Mouse (Mus musculus) CH12.LX (cell line): ENCODE results near the gene Cd40. TPM values are rescaled to one million over a fixed set of nuclear protein-coding genes. Genes with fewer than 3 reads are reported as not detected.

Experiments used
- DNase-seq: peaks from one replicate; pipeline ENCODE4 v3.0.0-alpha.2; 2013; ENCODE audit errors: extremely low read depth
- H3K27ac ChIP-seq: 2 replicates; pipeline ENCODE4 v1.5.1; 2012; ENCODE audit warnings: low read depth, mild to moderate bottlenecking, control low read depth, moderate library complexity; ENCODE audit not compliant: insufficient read depth
- H3K27me3 ChIP-seq: replicated peaks from 2 replicates; pipeline ENCODE3; 2012; ENCODE audit warnings: inconsistent platforms
- H3K36me3 ChIP-seq, 2 experiments: replicated peaks in 1 of 2; 2 replicates each; pipeline versions ENCODE3 to v1.6.1; 2012; ENCODE audit warnings: inconsistent platforms in 1 of 2, low read length in 1 of 2, mild to moderate bottlenecking in 1 of 2, mixed read lengths in 1 of 2, moderate library complexity in 1 of 2; ENCODE audit not compliant: control insufficient read depth in 1 of 2, insufficient read depth in 1 of 2
- H3K4me1 ChIP-seq, 2 experiments: 2 replicates each; pipeline ENCODE4 v1.6.1; 2012; ENCODE audit warnings: inconsistent platforms in 1 of 2, moderate library complexity in 1 of 2; ENCODE audit not compliant: insufficient read depth in 2 of 2, control insufficient read depth in 1 of 2
- H3K4me2 ChIP-seq: 2 replicates; pipeline ENCODE4 v1.6.1; 2012; ENCODE audit warnings: low read depth, mild to moderate bottlenecking, control low read depth; ENCODE audit not compliant: poor library complexity, insufficient read depth, severe bottlenecking
- H3K4me3 ChIP-seq, 3 experiments: fragments of 150-350 bp in 1 of 3; sonication (generic) in 1 of 3; replicated peaks in 1 of 3; 2 replicates each; pipeline versions ENCODE3 to v1.5.1; 2011 to 2012; ENCODE audit warnings: low read depth in 2 of 3, low read length in 2 of 3, mild to moderate bottlenecking in 2 of 3, moderate library complexity in 2 of 3, control low read depth in 1 of 3, improper control_type of control experiment in 1 of 3, inconsistent platforms in 1 of 3, mixed read lengths in 1 of 3; ENCODE audit not compliant: poor library complexity in 1 of 3
- H3K79me2 ChIP-seq: replicated peaks from 2 replicates; pipeline ENCODE4 v1.6.1; 2012; ENCODE audit warnings: mild to moderate bottlenecking, moderate library complexity; ENCODE audit not compliant: control insufficient read depth, poor library complexity, insufficient read depth, severe bottlenecking; ENCODE audit errors: extremely low read depth
- H3K9ac ChIP-seq: 2 replicates; pipeline ENCODE4 v1.6.1; 2012; ENCODE audit warnings: low read depth, mild to moderate bottlenecking, control low read depth, moderate library complexity; ENCODE audit not compliant: insufficient read depth
- H3K9me3 ChIP-seq: replicated peaks from 2 replicates; pipeline ENCODE3; 2012; ENCODE audit warnings: low read length, inconsistent platforms, mixed read lengths
- BHLHE40 ChIP-seq: IDR thresholded peaks from 2 replicates; pipeline ENCODE4 v1.6.1; 2011; ENCODE audit warnings: mild to moderate bottlenecking, low read depth, low read length, improper control_type of control experiment
- CHD1 ChIP-seq: IDR thresholded peaks from 2 replicates; pipeline ENCODE4 v1.6.1; 2012; ENCODE audit warnings: low read depth, low read length, improper control_type of control experiment, inconsistent platforms
- CHD2 ChIP-seq: IDR thresholded peaks from 2 replicates; pipeline ENCODE4 v1.6.1; 2011; ENCODE audit warnings: low read length, improper control_type of control experiment
- E2F4 ChIP-seq: IDR thresholded peaks from 2 replicates; pipeline ENCODE4 v1.6.1; 2011; ENCODE audit warnings: low read depth, low read length, improper control_type of control experiment; ENCODE audit not compliant: insufficient replicate concordance
- ELF1 ChIP-seq: IDR thresholded peaks from 2 replicates; pipeline ENCODE4 v1.6.1; 2014; ENCODE audit warnings: low read depth, mild to moderate bottlenecking, inconsistent platforms, low read length, improper control_type of control experiment
- EP300 ChIP-seq: IDR thresholded peaks from 2 replicates; pipeline ENCODE4 v1.6.1; 2011; ENCODE audit warnings: low read length, improper control_type of control experiment
- IRF4 ChIP-seq: IDR thresholded peaks from 2 replicates; pipeline ENCODE4 v1.6.1; 2014; ENCODE audit warnings: low read depth, mild to moderate bottlenecking, inconsistent platforms, low read length, improper control_type of control experiment
- KAT2A ChIP-seq: IDR thresholded peaks from 2 replicates; pipeline ENCODE4 v1.6.1; 2012; ENCODE audit warnings: low read length, improper control_type of control experiment, inconsistent platforms; ENCODE audit not compliant: insufficient replicate concordance
- MAFK ChIP-seq: IDR thresholded peaks from 2 replicates; pipeline ENCODE4 v1.6.1; 2011; ENCODE audit warnings: low read length, improper control_type of control experiment; ENCODE audit not compliant: insufficient replicate concordance
- MAZ ChIP-seq: IDR thresholded peaks from 2 replicates; pipeline ENCODE4 v1.6.1; 2012; ENCODE audit warnings: low read depth, mild to moderate bottlenecking, inconsistent platforms, low read length, improper control_type of control experiment, moderate library complexity
- MEF2A ChIP-seq: IDR thresholded peaks from 2 replicates; pipeline ENCODE4 v1.6.1; 2014; ENCODE audit warnings: low read depth, mild to moderate bottlenecking, inconsistent platforms, low read length, improper control_type of control experiment, borderline replicate concordance
- MYC ChIP-seq: IDR thresholded peaks from 2 replicates; pipeline ENCODE4 v1.6.1; 2011; ENCODE audit warnings: low read depth, mild to moderate bottlenecking, improper control_type of control experiment, low read length
- NELFE ChIP-seq: IDR thresholded peaks from 2 replicates; pipeline ENCODE4 v1.6.1; 2011; ENCODE audit warnings: low read depth, low read length, improper control_type of control experiment
- NRF1 ChIP-seq: IDR thresholded peaks from 2 replicates; pipeline ENCODE4 v1.6.1; 2014; ENCODE audit warnings: low read depth, mild to moderate bottlenecking, inconsistent platforms, low read length, improper control_type of control experiment, moderate library complexity
- PAX5 ChIP-seq: IDR thresholded peaks from 2 replicates; pipeline ENCODE4 v1.6.1; 2012; ENCODE audit warnings: low read length, inconsistent platforms, mixed read lengths
- POLR2A ChIP-seq: IDR thresholded peaks from 2 replicates; pipeline ENCODE4 v1.6.1; 2011; ENCODE audit warnings: low read depth, mild to moderate bottlenecking, improper control_type of control experiment, low read length
- SIN3A ChIP-seq: IDR thresholded peaks from 2 replicates; pipeline ENCODE4 v1.6.1; 2012; ENCODE audit warnings: low read length, improper control_type of control experiment, inconsistent platforms
- SMC3 ChIP-seq: IDR thresholded peaks from 2 replicates; pipeline ENCODE4 v1.6.1; 2011; ENCODE audit warnings: low read depth, low read length, improper control_type of control experiment
- USF1 ChIP-seq: IDR thresholded peaks from 2 replicates; pipeline ENCODE4 v1.6.1; 2014; ENCODE audit warnings: low read depth, mild to moderate bottlenecking, inconsistent platforms, low read length, improper control_type of control experiment
- USF2 ChIP-seq: conservative IDR thresholded peaks from 2 replicates; pipeline ENCODE4 v1.6.1; 2011; ENCODE audit warnings: low read depth, low read length, improper control_type of control experiment
- ZC3H11A ChIP-seq: IDR thresholded peaks from 2 replicates; pipeline ENCODE4 v1.6.1; 2012; ENCODE audit warnings: low read depth, mild to moderate bottlenecking, inconsistent platforms, low read length, improper control_type of control experiment
- ZKSCAN1 ChIP-seq: IDR thresholded peaks from 2 replicates; pipeline ENCODE4 v1.6.1; 2012; ENCODE audit warnings: low read depth, inconsistent platforms, low read length, improper control_type of control experiment, borderline replicate concordance
- ZMIZ1 ChIP-seq: IDR thresholded peaks from 2 replicates; pipeline ENCODE4 v1.6.1; 2012; ENCODE audit warnings: low read depth, mild to moderate bottlenecking, inconsistent platforms, low read length, improper control_type of control experiment
- ZNF384 ChIP-seq: IDR thresholded peaks from 2 replicates; pipeline ENCODE4 v1.6.1; 2012; ENCODE audit warnings: low read depth, low read length, improper control_type of control experiment, inconsistent platforms
- dilution Hi-C: fragments of 300-500 bp; cut with MboI; formaldehyde crosslinking; loops from 2 replicates; pipeline ENCODE4 v1.14.3; 2020; ENCODE audit warnings: low sequenced_read_pairs; ENCODE audit not compliant: extremely low pct_unique_long_range_greater_than_20kb, extremely low pct_ligation_motif_present
- in situ Hi-C: fragments of 300-500 bp; cut with MboI; formaldehyde crosslinking; loops from 3 replicates; pipeline ENCODE4 v1.14.3; 2019; ENCODE audit warnings: low sequenced_read_pairs, low pct_ligation_motif_present, low pct_unique_long_range_greater_than_20kb, mixed read lengths
- polyA plus RNA-seq: library from polyadenylated mRNA; unstranded; fragments of >175 nt; gene quantifications from 2 replicates; pipeline ENCODE4 v1.2.1, GENCODE M21; 2012; ENCODE audit warnings: low read depth; ENCODE audit not compliant: insufficient read length
- total RNA-seq, 2 experiments: library from RNA; depleted of rRNA; stranded (reverse); fragments of 300-350 nt in 1 of 2; fragments of >200 nt in 1 of 2; gene quantifications; 2 replicates each; pipeline ENCODE4 v1.2.3; 2012 to 2014

Cd40 gene
- total and polyA plus RNA-seq, 3 experiments = 146 to 223 (median 147) TPM

DNA sequence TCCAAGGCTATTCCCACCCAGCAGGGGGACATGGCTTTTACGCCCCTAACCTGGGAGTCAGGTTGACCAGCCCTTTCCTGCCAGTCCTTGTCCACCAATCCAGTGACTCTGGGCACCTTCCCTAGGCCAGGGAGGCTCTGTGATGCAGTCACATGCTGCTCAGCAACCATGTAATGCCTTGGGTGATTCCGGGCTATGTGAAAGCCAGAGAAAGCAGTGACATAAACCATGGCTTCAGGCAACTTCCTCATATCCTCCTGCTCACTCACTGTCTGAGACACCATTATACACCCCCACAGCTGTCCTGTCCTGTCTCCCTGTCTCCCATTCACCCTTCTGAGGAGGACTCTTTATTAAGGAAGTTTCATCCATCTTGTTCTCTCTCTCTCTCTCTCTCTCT is 35.2 kb downstream of the Cd40 start, which contains the start of gene 1700025C18Rik:
1700025C18Rik (minus strand) TSS at position 101 of the 400 bp plus-strand sequence.
- no peak within 1 kb of the TSS for H3K4me3 ChIP-seq
- dilution Hi-C loops = no loop called here
- H3K9ac ChIP-seq = no peak within 1 kb of the TSS
- H3K27ac ChIP-seq = no peak within 1 kb of the TSS
- no peak within 1 kb of the TSS for H3K4me2 ChIP-seq
- no peak for DNase-seq
- H3K27me3 ChIP-seq = peaks cover 63% of the 10 kb centered on the region
- TF ChIP-seq MEF2A (no peak), ZC3H11A (no peak), MAFK (no peak), BHLHE40 (no peak), IRF4 (no peak), USF1 (no peak), ELF1 (no peak), USF2 (no peak), SMC3 (no peak), ZKSCAN1 (no peak), EP300 (no peak), NELFE (no peak), KAT2A (no peak), CHD1 (no peak), POLR2A (no peak)
- H3K36me3 ChIP-seq = no peaks in the 10 kb centered on the region
- in situ Hi-C loops = no loop called here
- H3K9me3 ChIP-seq = no peaks in the 10 kb centered on the region
- no peaks in the 10 kb centered on the region for H3K4me1 ChIP-seq
- H3K79me2 ChIP-seq = no peaks in the 10 kb centered on the region

DNA sequence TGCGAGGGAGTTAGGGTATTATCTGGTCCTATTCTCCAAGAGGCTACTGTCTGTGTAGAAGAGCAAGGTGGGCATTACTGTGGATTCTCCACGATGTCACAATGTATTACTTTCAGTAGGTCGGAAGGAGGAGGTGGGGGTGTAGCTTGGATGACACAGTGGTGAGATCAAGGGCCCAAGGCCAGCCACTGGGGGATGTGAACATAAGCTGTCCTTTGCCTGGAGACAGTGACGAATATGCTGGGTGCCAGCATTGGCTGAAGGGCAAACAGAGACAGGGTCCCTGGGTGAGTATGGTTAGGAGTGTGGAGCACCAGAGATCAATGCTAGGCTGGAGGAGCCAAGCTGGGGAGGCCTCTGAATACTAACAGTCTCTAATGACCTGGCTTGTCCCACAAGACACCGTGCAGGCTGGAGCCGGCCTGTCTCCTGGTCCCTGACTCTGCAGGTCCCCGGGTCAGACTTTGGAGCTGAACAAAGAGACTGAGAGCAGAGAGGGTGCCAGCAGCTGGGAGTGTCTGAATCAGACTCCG is 36.1 kb downstream of the Cd40 start:
- H3K4me2 ChIP-seq = no peak overlapping the region
- H3K4me1 ChIP-seq = no peaks in the 10 kb centered on the region
- no peaks in the 10 kb centered on the region for H3K9me3 ChIP-seq
- H3K79me2 ChIP-seq = no peaks in the 10 kb centered on the region
- no peak for DNase-seq
- H3K4me3 ChIP-seq = no peak overlapping the region
- dilution Hi-C loops (no loop called here), in situ Hi-C loops (no loop called here)
- H3K9ac ChIP-seq = no peak overlapping the region
- no peaks in the 10 kb centered on the region for H3K36me3 ChIP-seq
- peaks cover 66% of the 10 kb centered on the region for H3K27me3 ChIP-seq
- H3K27ac ChIP-seq = no peak overlapping the region
- TF ChIP-seq MYC (no peak), SMC3 (no peak), USF2 (no peak), MAFK (no peak), E2F4 (no peak), USF1 (no peak), PAX5 (no peak), MAZ (no peak), SIN3A (no peak), CHD2 (no peak), ZMIZ1 (no peak), NRF1 (no peak), POLR2A (no peak), ZNF384 (no peak)
